Comparison of ENCODE assay signal across 7 mouse cellular contexts in genomic region chr13:81657008-81657350, GRCm38 (mm10). TPM values are rescaled to one million over a fixed set of nuclear protein-coding genes. Genes with fewer than 3 reads are reported as not detected.
DNase-seq lines count a peak whose midpoint lies in the region; ATAC-seq and TF ChIP-seq lines count a peak whose summit lies in the region.

No protein-coding gene starts in this region.

- TF ChIP-seq POLR2A in limb, embryonic 14.5 days (IDR thresholded peaks at IDR 0.05; ENCODE audit: borderline replicate concordance, extremely low read depth, insufficient read depth, insufficient read length) = no peak

- H3K9me3 ChIP-seq in neural tube, embryonic 11.5 days (ENCODE audit: control insufficient read depth, low read length) = no peaks in the 10 kb centered on the region
- no peaks in the 10 kb centered on the region; the same call in 1 of the 2 replicates for H3K9me3 ChIP-seq in forebrain, embryonic 11.5 days (ENCODE audit: control insufficient read depth, low read length)
- no peaks in the 10 kb centered on the region for H3K9me3 ChIP-seq in limb, embryonic 14.5 days (ENCODE audit: control insufficient read depth, low read length)
- peaks cover 3% of the 10 kb centered on the region; the same call in 1 of the 2 replicates for H3K9me3 ChIP-seq in stomach, embryonic 16.5 days (replicated peaks; ENCODE audit: control insufficient read depth, low read length)

- H3K4me3 ChIP-seq in neural tube, embryonic 11.5 days (ENCODE audit: low read depth, low read length) = peak overlapping the region; percentile 80
- H3K4me3 ChIP-seq in forebrain, embryonic 11.5 days (ENCODE audit: low read depth, low read length) = peak overlapping the region; percentile 78
- H3K4me3 ChIP-seq in limb, embryonic 14.5 days (replicated peaks; ENCODE audit: low read length) = peak overlapping the region; percentile 81
- peak overlapping the region; percentile 87 for H3K4me3 ChIP-seq in stomach, embryonic 16.5 days (replicated peaks; ENCODE audit: low read length)

- H3K9ac ChIP-seq in neural tube, embryonic 11.5 days (ENCODE audit: low read length) = peak overlapping the region; percentile 87
- H3K9ac ChIP-seq in forebrain, embryonic 11.5 days (ENCODE audit: low read length) = peak overlapping the region; percentile 80
- H3K9ac ChIP-seq in limb, embryonic 14.5 days (ENCODE audit: low read depth, low read length, severe bottlenecking) = peak overlapping the region; percentile 90
- H3K9ac ChIP-seq in stomach, embryonic 16.5 days (ENCODE audit: low read length) = peak overlapping the region; percentile 75

- H3K27me3 ChIP-seq in neural tube, embryonic 11.5 days (ENCODE audit: control insufficient read depth, insufficient read depth, low read length) = no peaks in the 10 kb centered on the region
- H3K27me3 ChIP-seq in forebrain, embryonic 11.5 days (ENCODE audit: control insufficient read depth, insufficient read depth, low read length) = no peaks in the 10 kb centered on the region
- H3K27me3 ChIP-seq in limb, embryonic 14.5 days (ENCODE audit: control insufficient read depth, insufficient read depth, low read length) = no peaks in the 10 kb centered on the region
- H3K27me3 ChIP-seq in stomach, embryonic 16.5 days (ENCODE audit: control insufficient read depth, insufficient read depth, low read length) = no peaks in the 10 kb centered on the region

- peak overlapping the region; percentile 90 for H3K27ac ChIP-seq in neural tube, embryonic 11.5 days (ENCODE audit: low read depth, low read length)
- H3K27ac ChIP-seq in forebrain, embryonic 11.5 days (ENCODE audit: low read depth, low read length) = peak overlapping the region; percentile 94
- H3K27ac ChIP-seq in limb, embryonic 14.5 days (replicated peaks; ENCODE audit: low read depth, low read length) = peak overlapping the region; percentile 86
- peak overlapping the region; percentile 94 for H3K27ac ChIP-seq in stomach, embryonic 16.5 days (ENCODE audit: low read length)

- peak overlapping the region; percentile 40 for H3K4me2 ChIP-seq in neural tube, embryonic 11.5 days (ENCODE audit: low read depth)
- H3K4me2 ChIP-seq in forebrain, embryonic 11.5 days (ENCODE audit: low read depth, low read length, severe bottlenecking) = peak overlapping the region; percentile 77
- H3K4me2 ChIP-seq in limb, embryonic 14.5 days (replicated peaks; ENCODE audit: low read depth, low read length, severe bottlenecking) = peak overlapping the region; percentile 60
- H3K4me2 ChIP-seq in stomach, embryonic 16.5 days (ENCODE audit: low read depth, low read length) = peak overlapping the region; percentile 66

- H3K4me1 ChIP-seq in neural tube, embryonic 11.5 days (ENCODE audit: control insufficient read depth, insufficient read depth, low read length) = no peaks in the 10 kb centered on the region; the same call in 1 of the 2 replicates
- peaks cover 2% of the 10 kb centered on the region; the same call in 1 of the 2 replicates for H3K4me1 ChIP-seq in forebrain, embryonic 11.5 days (replicated peaks; ENCODE audit: control insufficient read depth, insufficient read depth, low read length)
- H3K4me1 ChIP-seq in limb, embryonic 14.5 days (ENCODE audit: control insufficient read depth, insufficient read depth, low read length) = peaks cover 18% of the 10 kb centered on the region
- H3K4me1 ChIP-seq in stomach, embryonic 16.5 days (ENCODE audit: control insufficient read depth, insufficient read depth, low read length) = peaks cover 10% of the 10 kb centered on the region

- WGBS in neural tube, embryonic 11.5 days = 12% methylated on average over 5 of the region's 5 CpGs
- WGBS in forebrain, embryonic 11.5 days = 11% methylated on average over 5 of the region's 5 CpGs
- WGBS in limb, embryonic 14.5 days = 21% methylated on average over 5 of the region's 5 CpGs
- 17% methylated on average over 5 of the region's 5 CpGs for WGBS in stomach, embryonic 16.5 days

- intact Hi-C loops in left cerebral cortex, postnatal 10 days (cut with DNase I) = no loop called here

- peak; percentile 2; the same call in 1 of the 2 replicates for ATAC-seq in neural tube, embryonic 11.5 days (ENCODE audit: insufficient read depth, low FRiP score, low TSS enrichment)
- no peak for ATAC-seq in forebrain, embryonic 11.5 days (replicated peaks; ENCODE audit: low FRiP score)
- no peak; the same call in 1 of the 2 replicates for ATAC-seq in limb, embryonic 14.5 days (ENCODE audit: low FRiP score, low read depth)
- ATAC-seq in stomach, embryonic 16.5 days (ENCODE audit: insufficient read depth, low FRiP score) = no peak

- H3K36me3 ChIP-seq in neural tube, embryonic 11.5 days (ENCODE audit: control insufficient read depth, insufficient read depth, low read length) = no peaks in the 10 kb centered on the region
- H3K36me3 ChIP-seq in forebrain, embryonic 11.5 days (ENCODE audit: control insufficient read depth, insufficient read depth, low read length) = no peaks in the 10 kb centered on the region
- no peaks in the 10 kb centered on the region for H3K36me3 ChIP-seq in limb, embryonic 14.5 days (ENCODE audit: control insufficient read depth, insufficient read depth, low read length)
- no peaks in the 10 kb centered on the region for H3K36me3 ChIP-seq in stomach, embryonic 16.5 days (ENCODE audit: control insufficient read depth, insufficient read depth, low read length)

- no peak for DNase-seq in neural tube, embryonic 11.5 days (ENCODE audit: low spot score)
- no peak for DNase-seq in neural tube, embryonic 10.5 days (ENCODE audit: extremely low spot score, low spot score)
- no peak for DNase-seq in forebrain, embryonic 11.5 days (ENCODE audit: low spot score)
- no peak for DNase-seq in limb, embryonic 14.5 days (ENCODE audit: low spot score)
- no peak for DNase-seq in left cerebral cortex, adult 8-10 months (ENCODE audit: low spot score in 2 of 2)
- no peak for DNase-seq in left cerebral cortex, postnatal 10 days (ENCODE audit: extremely low spot score in 1 of 2, low spot score in 2 of 2)

RNA-seq across cellular contexts. Expression of gene Lysmd3, which starts 0.5 kb away (rescaled TPM):
- 35.4 and 39.5 TPM in 2 replicates for polyA plus RNA-seq in neural tube, embryonic 11.5 days (2014; fragmentation: Nextera tagmentation; extraction: Ambion mirVana)
- polyA plus RNA-seq in forebrain, embryonic 11.5 days (2014; fragmentation: Nextera tagmentation; extraction: Ambion mirVana) = 24.8 and 25.9 TPM in 2 replicates
- polyA plus RNA-seq in limb, embryonic 14.5 days (2012; rRNA removed) = 15.1 and 19.3 TPM in 2 replicates
- 35.1 and 35.7 TPM in 2 replicates for polyA plus RNA-seq in limb, embryonic 14.5 days (2014; fragmentation: Nextera tagmentation; extraction: Ambion mirVana)
- 27.8 and 30.2 TPM in 2 replicates for polyA plus RNA-seq in stomach, embryonic 16.5 days (2015; fragmentation: Nextera tagmentation; extraction: Ambion mirVana)
- 10 to 100 TPM in 3 of 4 experiments, 1 to 10 TPM in 1; 8.2 to 14.3 (median 11.2) TPM for total RNA-seq in left cerebral cortex, adult 8-10 months (2022)
- total RNA-seq in left cerebral cortex, postnatal 10 days (2021) = 10 to 100 TPM; 11.6 to 12.2 TPM

RNA-seq across cellular contexts. Expression of gene Adgrv1, which starts 24.0 kb away (rescaled TPM):
- polyA plus RNA-seq in neural tube, embryonic 11.5 days (2014; fragmentation: Nextera tagmentation; extraction: Ambion mirVana) = 35.1 and 38.8 TPM in 2 replicates
- 36.9 and 41.9 TPM in 2 replicates for polyA plus RNA-seq in forebrain, embryonic 11.5 days (2014; fragmentation: Nextera tagmentation; extraction: Ambion mirVana)
- 0.55 TPM in 2 replicates for polyA plus RNA-seq in limb, embryonic 14.5 days (2012; rRNA removed)
- polyA plus RNA-seq in limb, embryonic 14.5 days (2014; fragmentation: Nextera tagmentation; extraction: Ambion mirVana) = 0.65 and 0.96 TPM in 2 replicates
- polyA plus RNA-seq in stomach, embryonic 16.5 days (2015; fragmentation: Nextera tagmentation; extraction: Ambion mirVana) = 1.1 and 1.3 TPM in 2 replicates
- total RNA-seq in left cerebral cortex, adult 8-10 months (2022) = 1 to 10 TPM; 2.0 to 2.3 (median 2.2) TPM
- 1 to 10 TPM; 3.6 to 4.2 TPM for total RNA-seq in left cerebral cortex, postnatal 10 days (2021)

RNA-seq across cellular contexts. Expression of gene Polr3g, which starts 53.8 kb away (rescaled TPM):
- 10.4 and 13.3 TPM in 2 replicates for polyA plus RNA-seq in neural tube, embryonic 11.5 days (2014; fragmentation: Nextera tagmentation; extraction: Ambion mirVana)
- polyA plus RNA-seq in forebrain, embryonic 11.5 days (2014; fragmentation: Nextera tagmentation; extraction: Ambion mirVana) = 14.3 and 15.2 TPM in 2 replicates
- polyA plus RNA-seq in limb, embryonic 14.5 days (2012; rRNA removed) = 12.2 and 15.0 TPM in 2 replicates
- 29.9 and 31.1 TPM in 2 replicates for polyA plus RNA-seq in limb, embryonic 14.5 days (2014; fragmentation: Nextera tagmentation; extraction: Ambion mirVana)
- 20.8 and 25.5 TPM in 2 replicates for polyA plus RNA-seq in stomach, embryonic 16.5 days (2015; fragmentation: Nextera tagmentation; extraction: Ambion mirVana)
- 1 to 10 TPM; 3.2 to 6.2 (median 5.1) TPM for total RNA-seq in left cerebral cortex, adult 8-10 months (2022)
- total RNA-seq in left cerebral cortex, postnatal 10 days (2021) = 1 to 10 TPM; 4.3 to 4.4 TPM

RNA-seq across cellular contexts. Expression of gene Mblac2, which starts 54.2 kb away (rescaled TPM):
- 11.5 and 12.3 TPM in 2 replicates for polyA plus RNA-seq in neural tube, embryonic 11.5 days (2014; fragmentation: Nextera tagmentation; extraction: Ambion mirVana)
- polyA plus RNA-seq in forebrain, embryonic 11.5 days (2014; fragmentation: Nextera tagmentation; extraction: Ambion mirVana) = 5.9 and 6.4 TPM in 2 replicates
- 4.9 and 5.4 TPM in 2 replicates for polyA plus RNA-seq in limb, embryonic 14.5 days (2012; rRNA removed)
- polyA plus RNA-seq in limb, embryonic 14.5 days (2014; fragmentation: Nextera tagmentation; extraction: Ambion mirVana) = 12.4 and 14.1 TPM in 2 replicates
- polyA plus RNA-seq in stomach, embryonic 16.5 days (2015; fragmentation: Nextera tagmentation; extraction: Ambion mirVana) = 7.5 and 9.9 TPM in 2 replicates
- 10 to 100 TPM; 19.8 to 21.8 (median 21.3) TPM for total RNA-seq in left cerebral cortex, adult 8-10 months (2022)
- 10 to 100 TPM; 33.1 to 35.4 TPM for total RNA-seq in left cerebral cortex, postnatal 10 days (2021)

Comparison
In these comparisons a context has a peak if more than half of its experiments do, and no peak if none do; other contexts are left out.
1. RNA of gene Adgrv1, which starts 24.0 kb away (polyA plus RNA-seq): 36.9 to 41.9 TPM in forebrain, embryonic 11.5 days and 35.1 to 38.8 TPM in neural tube, embryonic 11.5 days; 1.1 to 1.3 TPM in stomach, embryonic 16.5 days and 0.55 to 0.96 TPM in limb, embryonic 14.5 days; every median in the first group is over 10 times any median in the second.
2. Peak in every context shown above with its lines, with median percentiles within 50 percentile points of each other: H3K27ac ChIP-seq, H3K4me2 ChIP-seq, H3K4me3 ChIP-seq and H3K9ac ChIP-seq.